Mouse (Mus musculus) MEL (cell line): ENCODE measurements around the gene Vps52. TPM values are rescaled to one million over a fixed set of nuclear protein-coding genes. Genes with fewer than 3 reads are reported as not detected.

ENCODE experiments used
- DNase-seq: peaks from one replicate; pipeline ENCODE4 v3.0.0; 2011; ENCODE audit warnings: low read depth, low spot score
- H3K27ac ChIP-seq: 2 replicates; pipeline ENCODE4 v1.5.1; 2012; ENCODE audit warnings: low read depth, mild to moderate bottlenecking, control low read depth, low read length, moderate library complexity; ENCODE audit not compliant: control insufficient read depth
- H3K27me3 ChIP-seq, 2 experiments: fragments of 150-350 bp in 1 of 2; sonication (generic) in 1 of 2; 2 replicates each; pipeline ENCODE4 v1.6.1; 2012; ENCODE audit warnings: low read length in 2 of 2, mild to moderate bottlenecking in 2 of 2, improper control_type of control experiment in 1 of 2, moderate library complexity in 1 of 2; ENCODE audit not compliant: insufficient read depth in 2 of 2, control insufficient read depth in 1 of 2
- H3K36me3 ChIP-seq, 2 experiments: 2 replicates each; pipeline ENCODE4 v1.6.1; 2012 to 2014; ENCODE audit warnings: low read length in 2 of 2, improper control_type of control experiment in 1 of 2, inconsistent platforms in 1 of 2, mild to moderate bottlenecking in 1 of 2; ENCODE audit not compliant: insufficient read depth in 2 of 2, control insufficient read depth in 1 of 2
- H3K4me1 ChIP-seq, 2 experiments: fragments of 150-350 bp in 1 of 2; sonication (generic) in 1 of 2; 2 replicates each; pipeline ENCODE4 v1.6.1; 2012; ENCODE audit warnings: low read length in 2 of 2, improper control_type of control experiment in 1 of 2, mild to moderate bottlenecking in 1 of 2; ENCODE audit not compliant: insufficient read depth in 2 of 2, control insufficient read depth in 1 of 2
- H3K4me3 ChIP-seq, 2 experiments: fragments of 150-350 bp in 1 of 2; sonication (generic) in 1 of 2; 2 replicates each; pipeline ENCODE4 v1.5.1; 2012; ENCODE audit warnings: low read depth in 2 of 2, low read length in 2 of 2, mild to moderate bottlenecking in 2 of 2, moderate library complexity in 2 of 2, control low read depth in 1 of 2, improper control_type of control experiment in 1 of 2; ENCODE audit not compliant: control insufficient read depth in 1 of 2, insufficient read depth in 1 of 2
- H3K79me2 ChIP-seq: 2 replicates; pipeline ENCODE4 v1.6.1; 2012; ENCODE audit warnings: mild to moderate bottlenecking, low read length, moderate library complexity; ENCODE audit not compliant: control insufficient read depth, poor library complexity, insufficient read depth
- H3K9ac ChIP-seq: 2 replicates; pipeline ENCODE4 v1.6.1; 2012; ENCODE audit warnings: low read depth, mild to moderate bottlenecking, control low read depth, low read length, moderate library complexity; ENCODE audit not compliant: control insufficient read depth, poor library complexity, severe bottlenecking
- H3K9me3 ChIP-seq: fragments of 150-350 bp; sonication (generic); replicated peaks from 2 replicates; pipeline ENCODE4 v1.6.1; 2012; ENCODE audit warnings: mild to moderate bottlenecking, low read length, improper control_type of control experiment, moderate library complexity; ENCODE audit not compliant: insufficient read depth
- CHD1 ChIP-seq: IDR thresholded peaks from 2 replicates; pipeline ENCODE4 v1.6.1; 2012; ENCODE audit warnings: low read depth, mild to moderate bottlenecking, inconsistent platforms, low read length, improper control_type of control experiment
- CTCF ChIP-seq, 3 experiments: IDR thresholded peaks in 2 of 3; conservative IDR thresholded peaks in 1 of 3; 2 replicates each; pipeline ENCODE4 v1.5.1; 2011 to 2012; ENCODE audit warnings: low read length in 3 of 3, low read depth in 2 of 3, mild to moderate bottlenecking in 2 of 3, improper control_type of control experiment in 1 of 3, inconsistent platforms in 1 of 3, mixed read lengths in 1 of 3, moderate library complexity in 1 of 3; ENCODE audit not compliant: control insufficient read depth in 1 of 3, insufficient read depth in 1 of 3, poor library complexity in 1 of 3, severe bottlenecking in 1 of 3
- E2F4 ChIP-seq: IDR thresholded peaks from 2 replicates; pipeline ENCODE4 v1.6.1; 2011; ENCODE audit warnings: low read depth, low read length, improper control_type of control experiment, borderline replicate concordance
- ETS1 ChIP-seq: IDR thresholded peaks from 2 replicates; pipeline ENCODE4 v1.6.1; 2012; ENCODE audit warnings: low read depth, mild to moderate bottlenecking, inconsistent platforms, low read length, improper control_type of control experiment, moderate library complexity
- MAFK ChIP-seq: IDR thresholded peaks from 2 replicates; pipeline ENCODE4 v1.6.1; 2011; ENCODE audit warnings: low read depth, mild to moderate bottlenecking, low read length, improper control_type of control experiment, borderline replicate concordance
- MAX ChIP-seq: IDR thresholded peaks from 2 replicates; pipeline ENCODE4 v1.6.1; 2011; ENCODE audit warnings: low read length, improper control_type of control experiment
- MAZ ChIP-seq: IDR thresholded peaks from 2 replicates; pipeline ENCODE4 v1.6.1; 2012; ENCODE audit warnings: low read depth, mild to moderate bottlenecking, inconsistent platforms, low read length, improper control_type of control experiment
- MYC ChIP-seq: IDR thresholded peaks from 2 replicates; pipeline ENCODE4 v1.6.1; 2011; ENCODE audit warnings: low read depth, mild to moderate bottlenecking, low read length, improper control_type of control experiment, moderate library complexity
- RAD21 ChIP-seq: IDR thresholded peaks from 2 replicates; pipeline ENCODE4 v1.6.1; 2011; ENCODE audit warnings: mild to moderate bottlenecking, low read depth, low read length, improper control_type of control experiment
- SMC3 ChIP-seq: IDR thresholded peaks from 2 replicates; pipeline ENCODE4 v1.6.1; 2011; ENCODE audit warnings: low read depth, low read length, improper control_type of control experiment
- TBP ChIP-seq: IDR thresholded peaks from 2 replicates; pipeline ENCODE4 v1.8.0; 2011; ENCODE audit warnings: low read depth, low read length, improper control_type of control experiment
- USF1 ChIP-seq: IDR thresholded peaks from 2 replicates; pipeline ENCODE4 v1.6.1; 2014; ENCODE audit warnings: low read depth, mild to moderate bottlenecking, inconsistent platforms, low read length, improper control_type of control experiment, moderate library complexity
- USF2 ChIP-seq, 2 experiments: IDR thresholded peaks; 2 replicates each; pipeline ENCODE4 v1.6.1; 2011 to 2012; ENCODE audit warnings: improper control_type of control experiment in 2 of 2, low read length in 2 of 2, borderline replicate concordance in 1 of 2, inconsistent platforms in 1 of 2, low read depth in 1 of 2, mild to moderate bottlenecking in 1 of 2; ENCODE audit not compliant: insufficient read depth in 1 of 2
- ZNF384 ChIP-seq: IDR thresholded peaks from 2 replicates; pipeline ENCODE4 v1.6.1; 2012; ENCODE audit warnings: low read depth, mild to moderate bottlenecking, inconsistent platforms, low read length, improper control_type of control experiment
- polyA plus RNA-seq, 2 experiments: library from polyadenylated mRNA; stranded (reverse) in 1 of 2; unstranded in 1 of 2; fragments of >175 nt in 1 of 2; fragments of >200 nt in 1 of 2; gene quantifications; 2 replicates each; pipeline versions ENCODE4 v1.2.1 to v1.2.4; 2012; ENCODE audit warnings: low replicate concordance in 2 of 2, low read depth in 1 of 2; ENCODE audit not compliant: insufficient read length in 2 of 2, insufficient read depth in 1 of 2, missing spikeins in 1 of 2
- total RNA-seq: library from RNA; depleted of rRNA; stranded (reverse); fragments of 300-350 nt; gene quantifications from 2 replicates; pipeline ENCODE4 v1.2.3, GENCODE M21; 2012

Vps52 gene
- total and polyA plus RNA-seq, 3 experiments = 23.6 to 40.7 TPM; not detected in 1

GRCm38 (mm10) chr17:33968489-33968888, 12.9 kb downstream of the Vps52 start:
- Histone ChIP-seq H3K79me2 (no peaks in the 10 kb centered on the region), H3K9me3 (no peaks in the 10 kb centered on the region), H3K4me3 (no peak overlapping the region), H3K9ac (no peak overlapping the region), H3K36me3 (no peaks in the 10 kb centered on the region), H3K27ac (no peak overlapping the region), H3K27me3 (no peaks in the 10 kb centered on the region), H3K4me1 (no peaks in the 10 kb centered on the region)
- TF ChIP-seq RAD21 (peak; percentile 26), ZNF384 (no peak), SMC3 (peak; percentile 31; the same call in 1 of the 2 replicates), MAFK (no peak), E2F4 (no peak), MAX (no peak), ETS1 (no peak), CTCF (IDR thresholded peaks at IDR 0.05 in 2 of 3, conservative IDR thresholded peaks at IDR 0.05 in 1 of 3; ENCODE audit: control insufficient read depth in 1 of 3, insufficient read depth in 1 of 3, low read depth in 2 of 3, low read length in 3 of 3, poor library complexity in 1 of 3, severe bottlenecking in 1 of 3) (peak; percentile 28 to 60 (median 44); a peak in 5 of 6 replicates), MAZ (no peak)
- DNase-seq = peak; percentile 63

GRCm38 (mm10) chr17:33968927-33969326, 13.3 kb downstream of the Vps52 start:
- TF ChIP-seq USF2 (IDR thresholded peaks at IDR 0.05; ENCODE audit: borderline replicate concordance in 1 of 2, insufficient read depth in 1 of 2, low read depth in 1 of 2, low read length in 2 of 2) (peak in 1 of 2 experiments; percentile 57; a peak in 1 of 4 replicates), MAX (0 out of 2 replicates have a peak, but pooled peaks have one; percentile 15), MYC (0 out of 2 replicates have a peak, but pooled peaks have one; percentile 37), MAFK (no peak), CTCF (IDR thresholded peaks at IDR 0.05 in 2 of 3, conservative IDR thresholded peaks at IDR 0.05 in 1 of 3; ENCODE audit: control insufficient read depth in 1 of 3, insufficient read depth in 1 of 3, low read depth in 2 of 3, low read length in 3 of 3, poor library complexity in 1 of 3, severe bottlenecking in 1 of 3) (peak; percentile 3 to 52 (median 32); a peak in 5 of 6 replicates), SMC3 (0 out of 2 replicates have a peak, but pooled peaks have one; percentile 14), CHD1 (no peak), USF1 (peak; percentile 85), TBP (0 out of 2 replicates have a peak, but pooled peaks have one; percentile 28)
- TF ChIP-seq, all 39 proteins: peak for 7
- Histone ChIP-seq H3K4me1 (no peaks in the 10 kb centered on the region), H3K9ac (no peak overlapping the region), H3K9me3 (no peaks in the 10 kb centered on the region), H3K27me3 (peaks cover 0 to 1% of the 10 kb centered on the region in 2 experiments; a peak in 1 of 4 replicates), H3K79me2 (no peaks in the 10 kb centered on the region), H3K27ac (no peak overlapping the region), H3K36me3 (no peaks in the 10 kb centered on the region), H3K4me3 (no peak overlapping the region)
- peak; percentile 75 for DNase-seq
